Mouse (Mus musculus) olfactory bulb, adult 2 months (tissue): Measurements from ENCODE around the gene F13b.

Source experiments
- CTCF ChIP-seq: fragments of 200-500 bp; IDR thresholded peaks from 2 replicates; pipeline ENCODE4 v1.5.1; 2012; ENCODE audit warnings: low read depth, mild to moderate bottlenecking, low read length, moderate library complexity; ENCODE audit not compliant: insufficient read depth
- POLR2A ChIP-seq: fragments of 200-500 bp; IDR thresholded peaks from 2 replicates; pipeline ENCODE4 v1.6.1; 2012; ENCODE audit warnings: mild to moderate bottlenecking, low read depth, low read length, moderate library complexity; ENCODE audit not compliant: insufficient read depth

- TF ChIP-seq POLR2A (no peak), CTCF (no peak)
Measured at GRCm38 (mm10) chr1:139455226-139455869, 46.2 kb upstream of the F13b start.
